Comparison of ENCODE assay signal across 17 mouse cellular contexts in the genomic region with DNA sequence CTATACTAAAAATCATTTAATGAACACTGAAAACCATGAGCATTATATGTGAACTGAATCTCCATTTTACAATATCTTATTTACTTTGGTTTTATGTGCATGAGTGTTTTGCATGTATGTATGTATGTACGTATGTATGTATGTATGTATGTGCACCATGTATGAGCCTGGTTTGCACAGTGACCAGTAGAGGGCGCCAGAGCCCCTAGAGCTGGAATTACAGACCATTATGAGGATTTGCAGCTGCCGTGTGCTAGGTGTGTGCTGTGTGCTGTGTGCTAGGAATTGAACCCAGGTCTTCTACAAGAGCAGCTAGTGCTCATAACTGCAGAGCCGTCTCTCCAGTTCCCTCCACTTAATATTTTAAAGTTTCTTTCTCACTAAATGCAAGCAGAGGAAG.
DNase-seq lines count a peak whose midpoint lies in the region; ATAC-seq and TF ChIP-seq lines count a peak whose summit lies in the region.
"Had no signal": no experiment of that assay in that cellular context is flagged by ENCODE, and none has a peak within 500 bp of the region (broad histone marks: within the 10 kb centered on the region; RNA-seq: fewer than 3 reads in every experiment).

No protein-coding gene starts in this region.

- no peaks in the 10 kb centered on the region for H3K36me3 ChIP-seq in liver, embryonic 14.5 days (replicated peaks; ENCODE audit: control insufficient read depth, insufficient read depth, low read depth)
- no peaks in the 10 kb centered on the region for H3K36me3 ChIP-seq in liver, embryonic 11.5 days (ENCODE audit: control insufficient read depth, insufficient read depth, low read length)
- H3K36me3 ChIP-seq in G1E (replicated peaks) = no peaks in the 10 kb centered on the region
- H3K36me3 ChIP-seq: embryonic facial prominence, embryonic 12.5 days; heart, embryonic 12.5 days; limb, embryonic 10.5 days had no signal

- ATAC-seq in CD4-positive, CD25-positive, alpha-beta regulatory T cell, adult 4 months = no peak
- ATAC-seq in liver, embryonic 14.5 days (ENCODE audit: insufficient read depth) = no peak
- ATAC-seq in liver, embryonic 11.5 days (replicated peaks; ENCODE audit: low FRiP score) = no peak
- no peak for ATAC-seq in G1E (ENCODE audit: extremely low read depth, insufficient number of reproducible peaks, low FRiP score, poor library complexity, severe bottlenecking)

- H3K27ac ChIP-seq in liver, embryonic 14.5 days = no peak overlapping the region
- no peak overlapping the region for H3K27ac ChIP-seq in liver, embryonic 11.5 days (ENCODE audit: low read depth, low read length)
- H3K27ac ChIP-seq: embryonic facial prominence, embryonic 12.5 days; limb, embryonic 10.5 days had no signal

- 58% methylated on average over 4 of the region's 4 CpGs for WGBS in liver, embryonic 14.5 days (ENCODE audit: insufficient replicate concordance)
- 78% methylated on average over 4 of the region's 4 CpGs for WGBS in liver, embryonic 11.5 days

- H3K4me1 ChIP-seq in liver, embryonic 14.5 days (replicated peaks; ENCODE audit: control insufficient read depth in 2 of 2, insufficient read depth in 2 of 2, low read length in 1 of 2) = no peaks in the 10 kb centered on the region
- no peaks in the 10 kb centered on the region for H3K4me1 ChIP-seq in liver, embryonic 11.5 days (replicated peaks; ENCODE audit: control insufficient read depth, insufficient read depth, low read length)
- no peaks in the 10 kb centered on the region for H3K4me1 ChIP-seq in G1E (ENCODE audit: insufficient read depth, low read depth, low read length)
- H3K4me1 ChIP-seq: embryonic facial prominence, embryonic 12.5 days; heart, embryonic 12.5 days had no signal

- H3K4me3 ChIP-seq in liver, embryonic 14.5 days (ENCODE audit: insufficient read depth in 1 of 2, low read depth in 2 of 2, low read length in 2 of 2) = no peak overlapping the region
- no peak overlapping the region for H3K4me3 ChIP-seq in liver, embryonic 11.5 days (ENCODE audit: low read depth, low read length)
- no peak overlapping the region for H3K4me3 ChIP-seq in G1E (ENCODE audit: low read depth, low read length)
- H3K4me3 ChIP-seq: embryonic facial prominence, embryonic 12.5 days; heart, embryonic 12.5 days; limb, embryonic 10.5 days had no signal

- H3K9ac ChIP-seq in liver, embryonic 14.5 days (replicated peaks) = no peak overlapping the region
- H3K9ac ChIP-seq in liver, embryonic 11.5 days (ENCODE audit: low read depth, low read length) = no peak overlapping the region
- H3K9ac ChIP-seq: embryonic facial prominence, embryonic 12.5 days; heart, embryonic 12.5 days had no signal

- H3K4me2 ChIP-seq in liver, embryonic 14.5 days (ENCODE audit: low read depth) = no peak overlapping the region
- no peak overlapping the region for H3K4me2 ChIP-seq in liver, embryonic 11.5 days
- H3K4me2 ChIP-seq: embryonic facial prominence, embryonic 12.5 days; heart, embryonic 12.5 days had no signal

- peak; percentile 53 for TF ChIP-seq CTCF in liver, embryonic 14.5 days (IDR thresholded peaks at IDR 0.05; ENCODE audit: low read depth)
- 0 out of 2 replicates have a peak, but pooled peaks have one; percentile 13 for TF ChIP-seq CTCF in G1E (IDR thresholded peaks at IDR 0.05; ENCODE audit: low read depth, low read length)

- peak; percentile 2 for DNase-seq in CD4-positive, CD25-positive, alpha-beta regulatory T cell, adult 2 months (ENCODE audit: low read depth, low spot score)
- DNase-seq in liver, embryonic 14.5 days (ENCODE audit: low read depth in 3 of 3, low spot score in 3 of 3) = no peak
- DNase-seq in liver, embryonic 11.5 days (ENCODE audit: low spot score) = no peak
- no peak for DNase-seq in G1E (ENCODE audit: low spot score)
- DNase-seq in induced T-regulatory cell, adult 2 months (ENCODE audit: low read depth) = peak; percentile 6
- no peak for DNase-seq in adrenal gland, adult 8-10 months
- DNase-seq in kidney, adult 11 months = no peak
- DNase-seq: cerebellum, adult 18-20 months; gastrocnemius, postnatal 36 days; kidney, postnatal 36 days; layer of hippocampus, postnatal 36 days; lung, adult 18-20 months; midbrain, embryonic 14.5 days had no signal

- H3K27me3 ChIP-seq in liver, embryonic 14.5 days (ENCODE audit: control insufficient read depth, insufficient read depth, low read length) = no peaks in the 10 kb centered on the region
- H3K27me3 ChIP-seq in liver, embryonic 11.5 days (replicated peaks; ENCODE audit: control insufficient read depth, insufficient read depth, low read length) = no peaks in the 10 kb centered on the region
- peaks cover 4% of the 10 kb centered on the region; the same call in 1 of the 2 replicates for H3K27me3 ChIP-seq in G1E (ENCODE audit: insufficient read depth, low read length)
- H3K27me3 ChIP-seq: embryonic facial prominence, embryonic 12.5 days; heart, embryonic 12.5 days had no signal

- TF ChIP-seq EP300 in liver, embryonic 14.5 days (IDR thresholded peaks at IDR 0.05; ENCODE audit: low read depth) = no peak

- H3K9me3 ChIP-seq in liver, embryonic 14.5 days (ENCODE audit: control insufficient read depth, low read length) = no peaks in the 10 kb centered on the region; the same call in 1 of the 2 replicates
- H3K9me3 ChIP-seq in liver, embryonic 11.5 days (ENCODE audit: control insufficient read depth, low read length) = no peaks in the 10 kb centered on the region; the same call in 1 of the 2 replicates
- H3K9me3 ChIP-seq in G1E (replicated peaks) = peaks cover 3% of the 10 kb centered on the region
- H3K9me3 ChIP-seq: embryonic facial prominence, embryonic 12.5 days; limb, embryonic 10.5 days had no signal

Comparison
In these comparisons a context has a peak if more than half of its experiments do, and no peak if none do; other contexts are left out.
1. DNase-seq: peak in CD4-positive, CD25-positive, alpha-beta regulatory T cell, adult 2 months (single experiment) and induced T-regulatory cell, adult 2 months (single experiment); none in liver, embryonic 14.5 days (0 of 3), liver, embryonic 11.5 days (single experiment), G1E (single experiment), adrenal gland, adult 8-10 months (single experiment) and kidney, adult 11 months (single experiment).